Comparison of ENCODE assay signal across 10 mouse cellular contexts in the genomic region with DNA sequence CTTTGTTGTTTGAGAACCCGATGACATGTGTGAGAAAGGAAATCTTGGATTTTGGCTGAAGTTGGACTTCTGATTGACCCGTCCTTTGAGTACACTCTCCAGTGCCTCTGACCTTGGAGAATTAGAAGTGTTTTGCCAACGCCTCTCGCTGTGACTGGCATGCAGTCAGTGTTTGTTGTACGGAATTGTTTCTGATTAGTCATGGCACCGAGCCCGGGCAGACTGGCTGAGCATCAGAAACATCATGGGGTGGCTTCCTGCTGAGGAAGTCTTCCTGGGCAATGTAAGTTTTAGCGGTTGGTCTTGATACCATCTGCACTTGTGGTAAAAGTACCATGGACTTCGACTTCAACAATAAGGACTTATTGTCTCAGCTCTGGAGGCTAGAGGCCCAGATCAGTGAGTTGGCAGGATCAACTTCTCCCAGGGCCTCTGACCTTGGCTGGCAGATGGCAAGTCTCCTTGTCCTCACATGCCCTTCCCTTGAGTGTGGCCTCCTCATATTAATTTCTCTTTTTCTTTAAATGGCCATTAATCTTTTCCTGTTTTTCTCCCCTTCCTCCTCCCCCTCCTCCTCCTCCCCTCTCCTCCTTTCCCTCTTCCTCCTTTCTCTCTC. TPM values are rescaled to one million over a fixed set of nuclear protein-coding genes. Genes with fewer than 3 reads are reported as not detected.
DNase-seq lines count a peak whose midpoint lies in the region; ATAC-seq lines count a peak whose summit lies in the region.
"Had no signal": no experiment of that assay in that cellular context is flagged by ENCODE, and none has a peak within 500 bp of the region (broad histone marks: within the 10 kb centered on the region; RNA-seq: fewer than 3 reads in every experiment).

No protein-coding gene starts in this region.

- ATAC-seq in forebrain, embryonic 16.5 days = peak; percentile 75
- no peak for ATAC-seq in forebrain, embryonic 11.5 days (replicated peaks; ENCODE audit: low FRiP score)
- no peak for ATAC-seq in intestine, embryonic 15.5 days
- no peak for ATAC-seq in CD4-positive, CD25-positive, alpha-beta regulatory T cell, adult 4 months

- H3K4me2 ChIP-seq in forebrain, embryonic 16.5 days (ENCODE audit: low read length) = no peak overlapping the region
- no peak overlapping the region for H3K4me2 ChIP-seq in forebrain, embryonic 11.5 days (ENCODE audit: low read depth, low read length, severe bottlenecking)
- H3K4me2 ChIP-seq in intestine, embryonic 15.5 days (replicated peaks) = no peak overlapping the region

- WGBS in forebrain, embryonic 16.5 days = 40% methylated on average over 9 of the region's 9 CpGs
- WGBS in forebrain, embryonic 11.5 days = 85% methylated on average over 9 of the region's 9 CpGs
- 76% methylated on average over 9 of the region's 9 CpGs for WGBS in intestine, embryonic 15.5 days

- no peak overlapping the region for H3K4me3 ChIP-seq in forebrain, embryonic 16.5 days (replicated peaks; ENCODE audit: low read length)
- no peak overlapping the region for H3K4me3 ChIP-seq in forebrain, embryonic 11.5 days (ENCODE audit: low read depth, low read length)
- H3K4me3 ChIP-seq in intestine, embryonic 15.5 days (replicated peaks) = no peak overlapping the region

- H3K4me1 ChIP-seq in forebrain, embryonic 16.5 days (replicated peaks; ENCODE audit: control insufficient read depth, insufficient read depth, low read length) = 0 out of 2 replicates have a peak, but pooled peaks cover 3% of the 10 kb centered on the region
- H3K4me1 ChIP-seq in forebrain, embryonic 11.5 days (replicated peaks; ENCODE audit: control insufficient read depth, insufficient read depth, low read length) = no peaks in the 10 kb centered on the region
- H3K4me1 ChIP-seq in intestine, embryonic 15.5 days (replicated peaks) = no peaks in the 10 kb centered on the region

- H3K9me3 ChIP-seq in forebrain, embryonic 16.5 days (ENCODE audit: control insufficient read depth, low read length) = no peaks in the 10 kb centered on the region
- H3K9me3 ChIP-seq in forebrain, embryonic 11.5 days (ENCODE audit: control insufficient read depth, low read length) = no peaks in the 10 kb centered on the region
- no peaks in the 10 kb centered on the region for H3K9me3 ChIP-seq in intestine, embryonic 15.5 days

- intact Hi-C loops in heart, postnatal 25 days (cut with DNase I) = no loop called here

- no peak overlapping the region for H3K27ac ChIP-seq in forebrain, embryonic 16.5 days (ENCODE audit: low read length)
- no peak overlapping the region for H3K27ac ChIP-seq in forebrain, embryonic 11.5 days (ENCODE audit: low read depth, low read length)
- H3K27ac ChIP-seq in intestine, embryonic 15.5 days = no peak overlapping the region

- H3K27me3 ChIP-seq in forebrain, embryonic 16.5 days (replicated peaks; ENCODE audit: control insufficient read depth, insufficient read depth, low read length) = no peaks in the 10 kb centered on the region
- H3K27me3 ChIP-seq in forebrain, embryonic 11.5 days (ENCODE audit: control insufficient read depth, insufficient read depth, low read length) = no peaks in the 10 kb centered on the region
- H3K27me3 ChIP-seq in intestine, embryonic 15.5 days (replicated peaks) = no peaks in the 10 kb centered on the region

- no peaks in the 10 kb centered on the region for H3K36me3 ChIP-seq in forebrain, embryonic 16.5 days (ENCODE audit: control insufficient read depth, insufficient read depth)
- no peaks in the 10 kb centered on the region for H3K36me3 ChIP-seq in forebrain, embryonic 11.5 days (ENCODE audit: control insufficient read depth, insufficient read depth, low read length)
- no peaks in the 10 kb centered on the region for H3K36me3 ChIP-seq in intestine, embryonic 15.5 days

- DNase-seq in forebrain, embryonic 11.5 days (ENCODE audit: low spot score) = no peak
- DNase-seq in retina, adult 2 months (ENCODE audit: low read depth, low spot score) = peak; percentile 11
- no peak for DNase-seq in retina, embryonic 14.5 days (ENCODE audit: low spot score)
- DNase-seq in heart, postnatal 25 days (ENCODE audit: low spot score) = peak; percentile 50
- peak; percentile 19 for DNase-seq in lung, postnatal 36 days

- H3K9ac ChIP-seq in forebrain, embryonic 16.5 days (replicated peaks; ENCODE audit: low read depth, low read length) = no peak overlapping the region
- H3K9ac ChIP-seq in forebrain, embryonic 11.5 days (ENCODE audit: low read length) = no peak overlapping the region
- no peak overlapping the region for H3K9ac ChIP-seq in intestine, embryonic 15.5 days

RNA-seq across cellular contexts. Expression of gene Gm21750, which starts 28.3 kb away (rescaled TPM):
- not detected in 2 replicates for polyA plus RNA-seq in forebrain, embryonic 16.5 days (2015; fragmentation: Nextera tagmentation; extraction: Ambion mirVana)
- not detected in 2 replicates for polyA plus RNA-seq in forebrain, embryonic 11.5 days (2014; fragmentation: Nextera tagmentation; extraction: Ambion mirVana)
- not detected for total RNA-seq in heart, postnatal 25 days (2021)
- polyA plus RNA-seq in intestine, embryonic 15.5 days (2015; fragmentation: Nextera tagmentation; extraction: Ambion mirVana) = not detected in 2 replicates
- not detected for polyA plus RNA-seq in CD4-positive, CD25-positive, alpha-beta regulatory T cell, adult 4 months (2017; shearing (Covaris generic))
- polyA plus RNA-seq: cortical plate, adult 2 months; limb, embryonic 14.5 days had no signal

Comparison
In these comparisons a context has a peak if more than half of its experiments do, and no peak if none do; other contexts are left out.
1. DNase-seq: peak in retina, adult 2 months (single experiment), heart, postnatal 25 days (single experiment) and lung, postnatal 36 days (single experiment); none in forebrain, embryonic 11.5 days (single experiment) and retina, embryonic 14.5 days (single experiment).